Mouse (Mus musculus): ENCODE data around the gene Hook2. TPM values are rescaled to one million over a fixed set of nuclear protein-coding genes. Genes with fewer than 3 reads are reported as not detected.

Gene Hook2
- polyA plus RNA-seq, 1 experiment from 2014 or later, result 39.8 TPM

GRCm38 (mm10) chr8:84990836-84991235 is 433 bp downstream of the Hook2 start:
- WGBS, result 2% methylated on average over 15 of the region's 15 CpGs
- Histone ChIP-seq H3K27ac (ENCODE audit: low read length) (0 out of 2 replicates have a peak overlapping the region, but pooled peaks have one; percentile 28), H3K27me3 (replicated peaks; ENCODE audit: control insufficient read depth, insufficient read depth, low read length) (peaks cover 10% of the 10 kb centered on the region; the same call in 1 of the 2 replicates), H3K4me2 (ENCODE audit: low read length) (peak overlapping the region; percentile 97), H3K4me3 (replicated peaks; ENCODE audit: low read length) (peak overlapping the region; percentile 74), H3K36me3 (ENCODE audit: control insufficient read depth, insufficient read depth) (no peaks in the 10 kb centered on the region), H3K9me3 (ENCODE audit: control insufficient read depth, low read length) (no peaks in the 10 kb centered on the region), H3K4me1 (replicated peaks; ENCODE audit: control insufficient read depth, insufficient read depth, low read length) (peaks cover 20% of the 10 kb centered on the region), H3K9ac (replicated peaks; ENCODE audit: low read depth, low read length) (peak overlapping the region; percentile 81)
- peak; percentile 7; the same call in 1 of the 2 replicates for ATAC-seq

- Histone ChIP-seq H3K9me3 (ENCODE audit: control insufficient read depth, low read length) (no peaks in the 10 kb centered on the region), H3K4me2 (ENCODE audit: low read length) (no peak overlapping the region), H3K9ac (replicated peaks; ENCODE audit: low read depth, low read length) (no peak overlapping the region), H3K27ac (ENCODE audit: low read length) (no peak overlapping the region), H3K36me3 (ENCODE audit: control insufficient read depth, insufficient read depth) (no peaks in the 10 kb centered on the region), H3K27me3 (replicated peaks; ENCODE audit: control insufficient read depth, insufficient read depth, low read length) (no peaks in the 10 kb centered on the region), H3K4me3 (replicated peaks; ENCODE audit: low read length) (no peak overlapping the region), H3K4me1 (replicated peaks; ENCODE audit: control insufficient read depth, insufficient read depth, low read length) (peaks cover 19% of the 10 kb centered on the region)
- ATAC-seq, result no peak
- 92% methylated on average over 9 of the region's 9 CpGs for whole genome bisulfite sequencing
Measured at GRCm38 (mm10) chr8:84994375-84994774, 4.0 kb downstream of the Hook2 start.

- ATAC-seq, result peak; percentile 15; the same call in 1 of the 2 replicates
- Histone ChIP-seq H3K9me3 (ENCODE audit: control insufficient read depth, low read length) (no peaks in the 10 kb centered on the region), H3K27me3 (replicated peaks; ENCODE audit: control insufficient read depth, insufficient read depth, low read length) (no peaks in the 10 kb centered on the region), H3K4me1 (replicated peaks; ENCODE audit: control insufficient read depth, insufficient read depth, low read length) (peaks cover 13% of the 10 kb centered on the region), H3K4me3 (replicated peaks; ENCODE audit: low read length) (no peak overlapping the region), H3K9ac (replicated peaks; ENCODE audit: low read depth, low read length) (peak overlapping the region; percentile 29; the same call in 1 of the 2 replicates), H3K27ac (ENCODE audit: low read length) (no peak overlapping the region), H3K4me2 (ENCODE audit: low read length) (no peak overlapping the region), H3K36me3 (ENCODE audit: control insufficient read depth, insufficient read depth) (no peaks in the 10 kb centered on the region)
- WGBS, result 14% methylated on average over 25 of the region's 25 CpGs
Measured at GRCm38 (mm10) chr8:84995680-84996079, 5.3 kb downstream of the Hook2 start.

- no peak overlapping the region for H3K27ac ChIP-seq (ENCODE audit: low read length)
- ATAC-seq, result no peak
- H3K9ac ChIP-seq (replicated peaks; ENCODE audit: low read depth, low read length), result no peak overlapping the region
- no peaks in the 10 kb centered on the region for H3K27me3 ChIP-seq (replicated peaks; ENCODE audit: control insufficient read depth, insufficient read depth, low read length)
- H3K9me3 ChIP-seq (ENCODE audit: control insufficient read depth, low read length), result no peaks in the 10 kb centered on the region
- no peak overlapping the region for H3K4me2 ChIP-seq (ENCODE audit: low read length)
- WGBS, result 85% methylated on average over 5 of the region's 5 CpGs
- H3K36me3 ChIP-seq (ENCODE audit: control insufficient read depth, insufficient read depth), result no peaks in the 10 kb centered on the region
- peaks cover 8% of the 10 kb centered on the region for H3K4me1 ChIP-seq (replicated peaks; ENCODE audit: control insufficient read depth, insufficient read depth, low read length)
- no peak overlapping the region for H3K4me3 ChIP-seq (replicated peaks; ENCODE audit: low read length)
Measured at GRCm38 (mm10) chr8:84996978-84997377, 6.6 kb downstream of the Hook2 start.

GRCm38 (mm10) chr8:84997649-84998295 is 7.4 kb downstream of the Hook2 start:
- peak overlapping the region; percentile 31 for H3K9ac ChIP-seq (replicated peaks; ENCODE audit: low read depth, low read length)
- ATAC-seq, result peak; percentile 81
- peaks cover 8% of the 10 kb centered on the region for H3K4me1 ChIP-seq (replicated peaks; ENCODE audit: control insufficient read depth, insufficient read depth, low read length)
- under 1% methylated on average over 19 of the region's 19 CpGs for WGBS
- no peaks in the 10 kb centered on the region for H3K27me3 ChIP-seq (replicated peaks; ENCODE audit: control insufficient read depth, insufficient read depth, low read length)
- no peaks in the 10 kb centered on the region for H3K9me3 ChIP-seq (ENCODE audit: control insufficient read depth, low read length)
- no peak overlapping the region for H3K27ac ChIP-seq (ENCODE audit: low read length)
- H3K4me2 ChIP-seq (ENCODE audit: low read length), result peak overlapping the region; percentile 35
- H3K4me3 ChIP-seq (replicated peaks; ENCODE audit: low read length), result no peak overlapping the region
- H3K36me3 ChIP-seq (ENCODE audit: control insufficient read depth, insufficient read depth), result peaks cover under 1% of the 10 kb centered on the region; the same call in 1 of the 2 replicates

GRCm38 (mm10) chr8:85007686-85008085 is 17.3 kb downstream of the Hook2 start:
- 14% methylated on average over 25 of the region's 25 CpGs for WGBS
- Histone ChIP-seq H3K4me3 (replicated peaks; ENCODE audit: low read length) (no peak overlapping the region), H3K36me3 (ENCODE audit: control insufficient read depth, insufficient read depth) (peaks cover 2% of the 10 kb centered on the region; the same call in 1 of the 2 replicates), H3K9me3 (ENCODE audit: control insufficient read depth, low read length) (no peaks in the 10 kb centered on the region), H3K9ac (replicated peaks; ENCODE audit: low read depth, low read length) (no peak overlapping the region), H3K4me2 (ENCODE audit: low read length) (no peak overlapping the region), H3K27me3 (replicated peaks; ENCODE audit: control insufficient read depth, insufficient read depth, low read length) (peaks cover 16% of the 10 kb centered on the region), H3K27ac (ENCODE audit: low read length) (no peak overlapping the region), H3K4me1 (replicated peaks; ENCODE audit: control insufficient read depth, insufficient read depth, low read length) (no peaks in the 10 kb centered on the region)
- no peak for ATAC-seq

GRCm38 (mm10) chr8:85011242-85011641 is 20.8 kb downstream of the Hook2 start:
- Histone ChIP-seq H3K9ac (replicated peaks; ENCODE audit: low read depth, low read length) (no peak overlapping the region), H3K4me1 (replicated peaks; ENCODE audit: control insufficient read depth, insufficient read depth, low read length) (peaks cover 5% of the 10 kb centered on the region), H3K4me2 (ENCODE audit: low read length) (no peak overlapping the region), H3K36me3 (ENCODE audit: control insufficient read depth, insufficient read depth) (no peaks in the 10 kb centered on the region), H3K27me3 (replicated peaks; ENCODE audit: control insufficient read depth, insufficient read depth, low read length) (peaks cover 20% of the 10 kb centered on the region), H3K27ac (ENCODE audit: low read length) (no peak overlapping the region), H3K9me3 (ENCODE audit: control insufficient read depth, low read length) (no peaks in the 10 kb centered on the region), H3K4me3 (replicated peaks; ENCODE audit: low read length) (no peak overlapping the region)
- whole genome bisulfite sequencing, result 11% methylated on average over 28 of the region's 28 CpGs
- ATAC-seq, result no peak

- H3K27ac ChIP-seq (ENCODE audit: low read length), result no peak overlapping the region
- peak; percentile 81 for ATAC-seq
- H3K4me1 ChIP-seq (replicated peaks; ENCODE audit: control insufficient read depth, insufficient read depth, low read length), result peaks cover 5% of the 10 kb centered on the region
- H3K9me3 ChIP-seq (ENCODE audit: control insufficient read depth, low read length), result no peaks in the 10 kb centered on the region
- WGBS, result 3% methylated on average over 25 of the region's 26 CpGs
- H3K9ac ChIP-seq (replicated peaks; ENCODE audit: low read depth, low read length), result peak overlapping the region; percentile 64
- H3K36me3 ChIP-seq (ENCODE audit: control insufficient read depth, insufficient read depth), result peaks cover 7% of the 10 kb centered on the region
- H3K27me3 ChIP-seq (replicated peaks; ENCODE audit: control insufficient read depth, insufficient read depth, low read length), result peaks cover 20% of the 10 kb centered on the region
- H3K4me2 ChIP-seq (ENCODE audit: low read length), result peak overlapping the region; percentile 63
- H3K4me3 ChIP-seq (replicated peaks; ENCODE audit: low read length), result peak overlapping the region; percentile 37
Measured at GRCm38 (mm10) chr8:85013230-85013840, 22.9 kb downstream of the Hook2 start.

- peaks cover 15% of the 10 kb centered on the region for H3K27me3 ChIP-seq (replicated peaks; ENCODE audit: control insufficient read depth, insufficient read depth, low read length)
- H3K4me1 ChIP-seq (replicated peaks; ENCODE audit: control insufficient read depth, insufficient read depth, low read length), result peaks cover 5% of the 10 kb centered on the region
- peak within 1 kb of the TSS; percentile 37 for H3K4me3 ChIP-seq (replicated peaks; ENCODE audit: low read length)
- peak within 1 kb of the TSS; percentile 64 for H3K9ac ChIP-seq (replicated peaks; ENCODE audit: low read depth, low read length)
- no peak within 1 kb of the TSS for H3K27ac ChIP-seq (ENCODE audit: low read length)
- no peak for ATAC-seq
- H3K9me3 ChIP-seq (ENCODE audit: control insufficient read depth, low read length), result no peaks in the 10 kb centered on the region
- 70% methylated on average over 2 of the region's 2 CpGs for WGBS
- H3K36me3 ChIP-seq (ENCODE audit: control insufficient read depth, insufficient read depth), result peaks cover 17% of the 10 kb centered on the region
- H3K4me2 ChIP-seq (ENCODE audit: low read length), result peak within 1 kb of the TSS; percentile 63
Measured at GRCm38 (mm10) chr8:85014431-85014830, 24.0 kb downstream of the Hook2 start, which contains the start of gene Best2. TSS of gene Best2 (minus strand) at chr8:85014531.

All from forebrain, embryonic 16.5 days (tissue).